Mouse (Mus musculus) left cerebral cortex, adult 2 months (tissue): ENCODE measurements around the gene Sv2c. TPM values are rescaled to one million over a fixed set of nuclear protein-coding genes. Genes with fewer than 3 reads are reported as not detected.

Source experiments
- DNase-seq, 2 experiments: peaks; one replicate each; pipeline ENCODE4 v3.0.0; 2021 to 2022; ENCODE audit warnings: low spot score in 2 of 2, mixed read lengths in 1 of 2; ENCODE audit errors: extremely low spot score in 1 of 2
- H3K27ac ChIP-seq: fragments of 200-600 bp; 2 replicates; pipeline ENCODE4 v1.8.1; 2022
- H3K4me3 ChIP-seq: fragments of 200-600 bp; 2 replicates; pipeline ENCODE4 v1.8.1; 2022
- CTCF ChIP-seq: fragments of 200-600 bp; IDR thresholded peaks from 2 replicates; pipeline ENCODE4 v1.8.1; 2022; ENCODE audit warnings: antibody characterized with exemption, mild to moderate bottlenecking, moderate library complexity
- intact Hi-C: fragments of 180-260 bp; cut with DNase I; formaldehyde crosslinking; loops from one replicate; pipeline ENCODE4 v1.15.1; 2025
- total RNA-seq, 2 experiments: library from RNA; stranded (reverse); gene quantifications; 2 replicates each; pipeline ENCODE4 v1.2.3; 2021

Gene Sv2c
- total RNA-seq, 2 experiments from 2014 or later, result 28.0 to 33.8 TPM

GRCm38 (mm10) chr13:95950434-95951091 is 181.8 kb downstream of the Sv2c start:
- no peak for DNase-seq
- Histone ChIP-seq H3K27ac (no peak overlapping the region), H3K4me3 (no peak overlapping the region)
- TF ChIP-seq CTCF, result no peak
- intact Hi-C loops, result loop anchor here (5.0 kb wide), 2 partner anchors 173 to 213 kb away; no protein-coding TSS in a partner anchor

- no peak for DNase-seq
- no peak overlapping the region for H3K4me3 ChIP-seq
- H3K27ac ChIP-seq, result no peak overlapping the region
- intact Hi-C loops, result no loop called here
- no peak for TF ChIP-seq CTCF
These were observed 183.0 kb downstream of the Sv2c start for GRCm38 (mm10) chr13:95949356-95949755.

- H3K27ac ChIP-seq, result no peak overlapping the region
- TF ChIP-seq CTCF, result no peak
- no peak for DNase-seq
- intact Hi-C loops, result no loop called here
- no peak overlapping the region for H3K4me3 ChIP-seq
These were observed 183.6 kb downstream of the Sv2c start for GRCm38 (mm10) chr13:95948821-95949220.

GRCm38 (mm10) chr13:95948394-95948793 is 184.0 kb downstream of the Sv2c start:
- Histone ChIP-seq H3K4me3 (no peak overlapping the region), H3K27ac (no peak overlapping the region)
- intact Hi-C loops, result no loop called here
- TF ChIP-seq CTCF, result no peak
- DNase-seq, result no peak

- intact Hi-C loops, result no loop called here
- no peak for DNase-seq
- H3K4me3 ChIP-seq, result no peak overlapping the region
- TF ChIP-seq CTCF, result no peak; the same call in 1 of the 2 replicates
- no peak overlapping the region for H3K27ac ChIP-seq
These were observed 186.4 kb downstream of the Sv2c start for GRCm38 (mm10) chr13:95945937-95946507.

GRCm38 (mm10) chr13:95944621-95945020 is 187.8 kb downstream of the Sv2c start:
- intact Hi-C loops, result no loop called here

GRCm38 (mm10) chr13:95943919-95944318 is 188.5 kb downstream of the Sv2c start:
- TF ChIP-seq CTCF, result no peak
- H3K4me3 ChIP-seq, result no peak overlapping the region
- intact Hi-C loops, result no loop called here
- peak in 1 of 2 experiments; percentile 1 for DNase-seq
- no peak overlapping the region for H3K27ac ChIP-seq

More at GRCm38 (mm10) chr13:95944621-95945020, 187.8 kb downstream of the Sv2c start:
- no peak for TF ChIP-seq CTCF
- no peak for DNase-seq
- H3K4me3 ChIP-seq, result no peak overlapping the region
- no peak overlapping the region for H3K27ac ChIP-seq

GRCm38 (mm10) chr13:95942587-95942986 is 189.8 kb downstream of the Sv2c start:
- no peak overlapping the region for H3K4me3 ChIP-seq
- H3K27ac ChIP-seq, result no peak overlapping the region
- peak in 1 of 2 experiments; percentile 10 for DNase-seq
- intact Hi-C loops, result no loop called here
- no peak for TF ChIP-seq CTCF

GRCm38 (mm10) chr13:95941861-95942260 is 190.5 kb downstream of the Sv2c start:
- intact Hi-C loops, result no loop called here
- DNase-seq, result no peak
- no peak for TF ChIP-seq CTCF
- Histone ChIP-seq H3K4me3 (no peak overlapping the region), H3K27ac (no peak overlapping the region)

GRCm38 (mm10) chr13:95940811-95941210 is 191.6 kb downstream of the Sv2c start:
- Histone ChIP-seq H3K4me3 (no peak overlapping the region), H3K27ac (no peak overlapping the region)
- TF ChIP-seq CTCF, result no peak
- intact Hi-C loops, result no loop called here
- peak in 1 of 2 experiments; percentile 7 for DNase-seq

GRCm38 (mm10) chr13:95924201-95924621 is 208.2 kb downstream of the Sv2c start:
- DNase-seq, result no peak
- H3K4me3 ChIP-seq, result no peak overlapping the region
- intact Hi-C loops, result no loop called here
- no peak overlapping the region for H3K27ac ChIP-seq
- TF ChIP-seq CTCF, result no peak

- H3K27ac ChIP-seq, result no peak overlapping the region
- intact Hi-C loops, result no loop called here
- no peak overlapping the region for H3K4me3 ChIP-seq
- peak in 1 of 2 experiments; percentile 3 for DNase-seq
- TF ChIP-seq CTCF, result no peak
These were observed 209.8 kb downstream of the Sv2c start for GRCm38 (mm10) chr13:95922626-95923025.
